Mouse (Mus musculus): ENCODE data around the gene Sstr2.
A peak's percentile ranks its signal among the peaks of the same experiment; 100 is the strongest.

Gene Sstr2

GRCm38 (mm10) chr11:113618672-113619419 is at the start of gene Sstr2:
Gene Sstr2 (plus strand): TSS chr11:113619342.
- DNase-seq: peak; percentile 90

- DNase-seq: no peak
Measured at GRCm38 (mm10) chr11:113571616-113572015, 47.5 kb upstream of the Sstr2 start.

- DNase-seq: no peak
Measured at GRCm38 (mm10) chr11:113572641-113573040, 46.5 kb upstream of the Sstr2 start.

- DNase-seq: no peak
Measured at GRCm38 (mm10) chr11:113577221-113577620, 41.9 kb upstream of the Sstr2 start.

GRCm38 (mm10) chr11:113583879-113584661 is 35.1 kb upstream of the Sstr2 start:
- no peak for DNase-seq

GRCm38 (mm10) chr11:113586423-113586822 is 32.7 kb upstream of the Sstr2 start:
- no peak for DNase-seq

- DNase-seq: no peak
Measured at GRCm38 (mm10) chr11:113588936-113589335, 30.2 kb upstream of the Sstr2 start.

GRCm38 (mm10) chr11:113595144-113595543 is 24.0 kb upstream of the Sstr2 start:
- DNase-seq: no peak

GRCm38 (mm10) chr11:113597632-113598031 is 21.5 kb upstream of the Sstr2 start:
- no peak for DNase-seq

GRCm38 (mm10) chr11:113600526-113601245 is 18.5 kb upstream of the Sstr2 start:
- DNase-seq: no peak

GRCm38 (mm10) chr11:113601616-113602343 is 17.4 kb upstream of the Sstr2 start:
- no peak for DNase-seq

GRCm38 (mm10) chr11:113607556-113607955 is 11.6 kb upstream of the Sstr2 start:
- no peak for DNase-seq

GRCm38 (mm10) chr11:113609581-113609980 is 9.6 kb upstream of the Sstr2 start:
- no peak for DNase-seq

- no peak for DNase-seq
Measured at GRCm38 (mm10) chr11:113610266-113610665, 8.9 kb upstream of the Sstr2 start.

GRCm38 (mm10) chr11:113611112-113611646 is 8.0 kb upstream of the Sstr2 start:
- DNase-seq: no peak

- DNase-seq: peak; percentile 81
Measured at GRCm38 (mm10) chr11:113611664-113612611, 7.2 kb upstream of the Sstr2 start.

GRCm38 (mm10) chr11:113614476-113614875 is 4.7 kb upstream of the Sstr2 start:
- DNase-seq: peak; percentile 67

- DNase-seq: peak; percentile 88
Measured at GRCm38 (mm10) chr11:113617132-113617911, 1.8 kb upstream of the Sstr2 start.

GRCm38 (mm10) chr11:113618303-113618671 is 855 bp upstream of the Sstr2 start:
- no peak for DNase-seq

- DNase-seq: no peak
Measured at GRCm38 (mm10) chr11:113619420-113620080, 408 bp downstream of the Sstr2 start.

Measured in thymus, postnatal 14 days (tissue).